Mouse (Mus musculus) embryo, embryonic 9.5 days (tissue): ENCODE measurements around the gene Tenm2.
A peak's percentile ranks its signal among the peaks of the same experiment; 100 is the strongest.

Source experiments
- DNase-seq: peaks from one replicate; pipeline ENCODE4 v3.0.0-alpha.2; 2017; ENCODE audit errors: extremely low spot score

The Tenm2 gene

GRCm38 (mm10) chr11:36277192-36277902, 958.4 kb downstream of the Tenm2 start:
- no peak for DNase-seq

- no peak for DNase-seq
Measured at GRCm38 (mm10) chr11:36276015-36276414, 959.7 kb downstream of the Tenm2 start.

GRCm38 (mm10) chr11:36272149-36272548, 963.6 kb downstream of the Tenm2 start:
- no peak for DNase-seq

- DNase-seq: no peak
Measured at GRCm38 (mm10) chr11:36269945-36270344, 965.8 kb downstream of the Tenm2 start.

- DNase-seq: no peak
Measured at GRCm38 (mm10) chr11:36264776-36265466, 970.8 kb downstream of the Tenm2 start.

- no peak for DNase-seq
Measured at GRCm38 (mm10) chr11:36263840-36264239, 971.9 kb downstream of the Tenm2 start.

GRCm38 (mm10) chr11:36257187-36257586, 978.6 kb downstream of the Tenm2 start:
- no peak for DNase-seq

GRCm38 (mm10) chr11:36256747-36257146, 979.0 kb downstream of the Tenm2 start:
- no peak for DNase-seq

- no peak for DNase-seq
Measured at GRCm38 (mm10) chr11:36254019-36254418, 981.7 kb downstream of the Tenm2 start.

GRCm38 (mm10) chr11:36250111-36250510, 985.7 kb downstream of the Tenm2 start:
- DNase-seq: no peak

- no peak for DNase-seq
Measured at GRCm38 (mm10) chr11:36246152-36246551, 989.6 kb downstream of the Tenm2 start.

- DNase-seq: no peak
Measured at GRCm38 (mm10) chr11:36244491-36244882, 991.3 kb downstream of the Tenm2 start.

- no peak for DNase-seq
Measured at GRCm38 (mm10) chr11:36243747-36244490, 991.8 kb downstream of the Tenm2 start.

GRCm38 (mm10) chr11:36238890-36239289, 996.9 kb downstream of the Tenm2 start:
- DNase-seq: no peak

GRCm38 (mm10) chr11:36228654-36229053, 1007.1 kb downstream of the Tenm2 start:
- no peak for DNase-seq

- no peak for DNase-seq
Measured at GRCm38 (mm10) chr11:36228196-36228595, 1007.6 kb downstream of the Tenm2 start.

- no peak for DNase-seq
Measured at GRCm38 (mm10) chr11:36226061-36226460, 1009.7 kb downstream of the Tenm2 start.

- DNase-seq: no peak
Measured at GRCm38 (mm10) chr11:36223716-36224439, 1011.9 kb downstream of the Tenm2 start.

GRCm38 (mm10) chr11:36222071-36222470, 1013.7 kb downstream of the Tenm2 start:
- DNase-seq: no peak

GRCm38 (mm10) chr11:36221271-36221975, 1014.3 kb downstream of the Tenm2 start:
- peak; percentile 88 for DNase-seq

GRCm38 (mm10) chr11:36220651-36221050, 1015.1 kb downstream of the Tenm2 start:
- DNase-seq: peak; percentile 37
